Mouse (Mus musculus) forebrain, embryonic 15.5 days (tissue): ENCODE measurements at regions not wholly inside any gene's neighbourhood (a gene's known extent, or its start where the extent isn't known, plus 50 kb on each side); places are given as distances from the start of the nearest gene placed in this dataset.
"Not testable (repeated sequence)": the region's sequence is repeated elsewhere in the genome, so short reads cannot be mapped to it uniquely, and the experiment has no call there.

Experiments
- ATAC-seq: fragments of 200-750 bp; cut with Nextera tagmentation; replicated peaks from 2 replicates; pipeline ENCODE4 v1.8.0; 2017; ENCODE audit warnings: mild to moderate bottlenecking, moderate TSS enrichment, moderate library complexity
- H3K27ac ChIP-seq: fragments of 300-500 bp; sonication (generic); replicated peaks from 2 replicates; pipeline ENCODE4 v1.5.1; 2015; ENCODE audit warnings: mild to moderate bottlenecking, inconsistent platforms
- H3K27me3 ChIP-seq: fragments of 300-500 bp; sonication (generic); 2 replicates; pipeline ENCODE4 v1.6.1; 2015; ENCODE audit warnings: inconsistent platforms
- H3K36me3 ChIP-seq: fragments of 300-500 bp; sonication (generic); 2 replicates; pipeline ENCODE4 v1.6.1; 2015; ENCODE audit warnings: mild to moderate bottlenecking, inconsistent platforms
- H3K4me1 ChIP-seq: fragments of 300-500 bp; sonication (generic); 2 replicates; pipeline ENCODE4 v1.6.1; 2015; ENCODE audit warnings: inconsistent platforms
- H3K4me2 ChIP-seq: fragments of 300-500 bp; sonication (generic); replicated peaks from 2 replicates; pipeline ENCODE4 v1.6.1; 2015; ENCODE audit warnings: mild to moderate bottlenecking, inconsistent platforms
- H3K4me3 ChIP-seq: fragments of 300-500 bp; sonication (generic); 2 replicates; pipeline ENCODE4 v1.5.1; 2015; ENCODE audit warnings: mild to moderate bottlenecking, inconsistent platforms
- H3K9ac ChIP-seq: fragments of 300-500 bp; sonication (generic); replicated peaks from 2 replicates; pipeline ENCODE4 v1.6.1; 2015; ENCODE audit warnings: mild to moderate bottlenecking, inconsistent platforms
- H3K9me3 ChIP-seq: fragments of 300-500 bp; sonication (generic); 2 replicates; pipeline ENCODE4 v1.6.1; 2016; ENCODE audit warnings: inconsistent platforms
- WGBS: fragments of 180-500 bp; shearing (Covaris S2); methylation state at CpG from one replicate; pipeline ENCODE4 v1.1.7; 2015; ENCODE audit warnings: mixed read lengths; 5-methylcytosine and 5-hydroxymethylcytosine counted together

GRCm38 (mm10) chr7:60492028-60492995 is 352.3 kb upstream of the Snrpn start:
- H3K27me3 ChIP-seq, H3K9me3 ChIP-seq, H3K36me3 ChIP-seq, H3K4me1 ChIP-seq: not testable (repeated sequence)
- ATAC-seq = peak; percentile 98
- Histone ChIP-seq H3K4me2 (peak overlapping the region; percentile 27), H3K9ac (peak overlapping the region; percentile 37), H3K27ac (peak overlapping the region; percentile 70), H3K4me3 (peak overlapping the region; percentile 38)
- WGBS = 20% methylated on average over 39 of the region's 39 CpGs

- 4% methylated on average over 4 of the region's 4 CpGs for WGBS
Observed at GRCm38 (mm10) chr7:60487839-60488454, 347.9 kb upstream of the Snrpn start.

GRCm38 (mm10) chr7:60450074-60450603 is 310.1 kb upstream of the Snrpn start:
- not testable (repeated sequence) for H3K9ac ChIP-seq

More at GRCm38 (mm10) chr7:60487839-60488454, 347.9 kb upstream of the Snrpn start:
- H3K9me3 ChIP-seq, H3K27ac ChIP-seq, H3K27me3 ChIP-seq, H3K4me1 ChIP-seq, H3K9ac ChIP-seq, H3K36me3 ChIP-seq, H3K4me3 ChIP-seq, H3K4me2 ChIP-seq: not testable (repeated sequence)
- ATAC-seq = peak; percentile 64; the same call in 1 of the 2 replicates

GRCm38 (mm10) chr7:60449239-60450073 is 309.4 kb upstream of the Snrpn start:
- H3K27ac ChIP-seq = peak overlapping the region; percentile 77
- not testable (repeated sequence) for H3K9ac ChIP-seq, H3K36me3 ChIP-seq, H3K9me3 ChIP-seq, H3K27me3 ChIP-seq, H3K4me1 ChIP-seq
- peak overlapping the region; percentile 17 for H3K4me3 ChIP-seq
- peak; percentile 89 for ATAC-seq
- peak overlapping the region; percentile 14 for H3K4me2 ChIP-seq
- WGBS = 38% methylated on average over 2 of the region's 2 CpGs

More at GRCm38 (mm10) chr7:60450074-60450603, 310.1 kb upstream of the Snrpn start:
- ATAC-seq = peak; percentile 79
- not testable (repeated sequence) for H3K27me3 ChIP-seq, H3K9me3 ChIP-seq, H3K4me1 ChIP-seq, H3K36me3 ChIP-seq
- Histone ChIP-seq H3K4me3 (peak overlapping the region; percentile 17), H3K27ac (peak overlapping the region; percentile 77), H3K4me2 (peak overlapping the region; percentile 14; the same call in 1 of the 2 replicates)
- 46% methylated on average over 3 of the region's 3 CpGs for WGBS

- Histone ChIP-seq H3K4me1 (no peaks in the 10 kb centered on the region), H3K9me3 (no peaks in the 10 kb centered on the region), H3K4me2 (no peak overlapping the region), H3K4me3 (no peak overlapping the region), H3K27ac (no peak overlapping the region), H3K9ac (no peak overlapping the region), H3K36me3 (no peaks in the 10 kb centered on the region), H3K27me3 (no peaks in the 10 kb centered on the region)
- 45% methylated on average over 3 of the region's 3 CpGs for WGBS
- no peak for ATAC-seq
Observed at GRCm38 (mm10) chr7:60438781-60439180, 298.8 kb upstream of the Snrpn start.

GRCm38 (mm10) chr7:60391011-60391863 is 251.2 kb upstream of the Snrpn start:
- H3K4me2 ChIP-seq = peak overlapping the region; percentile 30
- peak overlapping the region; percentile 45 for H3K4me3 ChIP-seq
- H3K27ac ChIP-seq = peak overlapping the region; percentile 78
- ATAC-seq = peak; percentile 99
- WGBS = 17% methylated on average over 33 of the region's 33 CpGs
- H3K27me3 ChIP-seq, H3K9me3 ChIP-seq, H3K36me3 ChIP-seq, H3K4me1 ChIP-seq: not testable (repeated sequence)
- peak overlapping the region; percentile 35; the same call in 1 of the 2 replicates for H3K9ac ChIP-seq

GRCm38 (mm10) chr7:60386957-60387356 is 246.9 kb upstream of the Snrpn start:
- H3K4me2 ChIP-seq, H3K4me1 ChIP-seq, ATAC-seq, H3K9me3 ChIP-seq, H3K27me3 ChIP-seq, H3K4me3 ChIP-seq, H3K36me3 ChIP-seq, H3K9ac ChIP-seq, H3K27ac ChIP-seq: not testable (repeated sequence)
- WGBS = 2% methylated on average over 5 of the region's 5 CpGs

- not testable (repeated sequence) for H3K27ac ChIP-seq, H3K9ac ChIP-seq, H3K9me3 ChIP-seq, H3K27me3 ChIP-seq, H3K4me1 ChIP-seq, H3K36me3 ChIP-seq, H3K4me2 ChIP-seq, ATAC-seq, H3K4me3 ChIP-seq
- WGBS = 17% methylated on average over 3 of the region's 3 CpGs
Observed at GRCm38 (mm10) chr7:60374001-60374400, 234.0 kb upstream of the Snrpn start.

GRCm38 (mm10) chr7:60352206-60352605 is 212.2 kb upstream of the Snrpn start:
- not testable (repeated sequence) for H3K9me3 ChIP-seq, H3K4me1 ChIP-seq, H3K4me2 ChIP-seq, H3K4me3 ChIP-seq, H3K27me3 ChIP-seq, H3K27ac ChIP-seq, ATAC-seq, H3K9ac ChIP-seq, H3K36me3 ChIP-seq
- WGBS = 83% methylated on average over 2 of the region's 2 CpGs
